Mouse (Mus musculus) midbrain, embryonic 16.5 days (tissue): ENCODE measurements at regions not wholly inside any gene's neighbourhood (a gene's known extent, or its start where the extent isn't known, plus 50 kb on each side); places are given as distances from the start of the nearest gene placed in this dataset.
"Not testable (repeated sequence)": the region's sequence is repeated elsewhere in the genome, so short reads cannot be mapped to it uniquely, and the experiment has no call there.

Source experiments
- ATAC-seq: fragments of 200-750 bp; cut with Nextera tagmentation; 2 replicates; pipeline ENCODE4 v1.8.0; 2017; ENCODE audit warnings: moderate TSS enrichment
- H3K27ac ChIP-seq: fragments of 300-500 bp; sonication (generic); 2 replicates; pipeline ENCODE4 v1.5.1; 2014; ENCODE audit warnings: mild to moderate bottlenecking, low read length, mixed read lengths
- H3K27me3 ChIP-seq: fragments of 300-500 bp; sonication (generic); 2 replicates; pipeline ENCODE4 v1.6.1; 2014; ENCODE audit warnings: low read depth, low read length, mixed read lengths; ENCODE audit not compliant: control insufficient read depth, insufficient read depth
- H3K36me3 ChIP-seq: fragments of 300-500 bp; sonication (generic); 2 replicates; pipeline ENCODE4 v1.6.1; 2014; ENCODE audit warnings: mild to moderate bottlenecking, low read length, moderate library complexity, mixed read lengths; ENCODE audit not compliant: control insufficient read depth, insufficient read depth
- H3K4me1 ChIP-seq: fragments of 300-500 bp; sonication (generic); 2 replicates; pipeline ENCODE4 v1.6.1; 2014; ENCODE audit warnings: mild to moderate bottlenecking, low read length, mixed read lengths; ENCODE audit not compliant: control insufficient read depth, insufficient read depth
- H3K4me2 ChIP-seq: fragments of 300-500 bp; sonication (generic); 2 replicates; pipeline ENCODE4 v1.6.1; 2014; ENCODE audit warnings: mild to moderate bottlenecking, low read length, mixed read lengths
- H3K4me3 ChIP-seq: fragments of 300-500 bp; sonication (generic); 2 replicates; pipeline ENCODE4 v1.5.1; 2014; ENCODE audit warnings: low read depth, mild to moderate bottlenecking, low read length, moderate library complexity, mixed read lengths
- H3K9ac ChIP-seq: fragments of 300-500 bp; sonication (generic); 2 replicates; pipeline ENCODE4 v1.6.1; 2014; ENCODE audit warnings: low read depth, low read length, mixed read lengths
- H3K9me3 ChIP-seq: fragments of 300-500 bp; sonication (generic); replicated peaks from 2 replicates; pipeline ENCODE4 v1.6.1; 2014; ENCODE audit warnings: mild to moderate bottlenecking, low read length, mixed read lengths; ENCODE audit not compliant: control insufficient read depth, poor library complexity, severe bottlenecking
- WGBS: fragments of 180-500 bp; shearing (Covaris S2); extraction: QIAGEN DNeasy Blood & Tissue Kit; methylation state at CpG from one replicate; pipeline ENCODE4 v1.1.7; 2014; 5-methylcytosine and 5-hydroxymethylcytosine counted together

DNA sequence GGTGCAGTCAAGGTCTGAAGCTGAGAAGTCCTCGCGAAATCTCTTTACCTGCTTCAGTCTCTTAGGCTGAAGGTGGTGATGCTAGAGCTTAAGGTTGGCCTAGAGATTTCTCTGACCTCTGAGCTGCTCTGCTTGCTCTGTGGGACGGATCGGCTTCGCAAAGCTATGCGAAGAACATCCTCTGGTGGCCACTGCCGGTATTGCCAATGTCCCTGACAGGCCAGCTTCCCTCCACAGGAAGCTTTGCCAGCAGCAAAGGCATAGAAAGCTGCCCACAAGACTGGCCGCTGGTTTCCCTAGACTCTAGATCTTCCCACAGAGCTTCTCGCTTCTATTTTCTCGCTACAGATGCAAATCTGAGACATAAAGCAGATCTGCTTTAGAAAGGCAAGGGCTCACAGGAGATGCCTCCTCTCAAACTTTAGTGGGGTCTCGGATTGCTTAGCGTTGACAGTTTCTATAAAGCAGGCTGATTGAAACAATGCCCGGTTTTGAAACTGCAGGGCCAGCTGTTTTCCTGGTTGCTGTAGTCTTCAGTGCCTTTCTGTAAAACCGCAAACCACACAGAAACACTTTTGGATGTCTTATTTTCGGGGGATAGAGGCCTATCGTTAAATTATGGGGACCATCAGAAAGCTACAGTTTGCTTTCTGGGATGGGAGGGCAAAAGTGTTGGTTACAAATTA, 153.7 kb downstream of the Car8 start:
- H3K4me2 ChIP-seq: peak overlapping the region; percentile 15
- H3K27me3 ChIP-seq: no peaks in the 10 kb centered on the region
- no peaks in the 10 kb centered on the region for H3K9me3 ChIP-seq
- no peak overlapping the region for H3K9ac ChIP-seq
- H3K4me1 ChIP-seq: 0 out of 2 replicates have a peak, but pooled peaks cover 2% of the 10 kb centered on the region
- peak; percentile 82 for ATAC-seq
- no peaks in the 10 kb centered on the region for H3K36me3 ChIP-seq
- H3K27ac ChIP-seq: no peak overlapping the region
- no peak overlapping the region for H3K4me3 ChIP-seq
- WGBS: 33% methylated on average over 16 of the region's 16 CpGs

DNA sequence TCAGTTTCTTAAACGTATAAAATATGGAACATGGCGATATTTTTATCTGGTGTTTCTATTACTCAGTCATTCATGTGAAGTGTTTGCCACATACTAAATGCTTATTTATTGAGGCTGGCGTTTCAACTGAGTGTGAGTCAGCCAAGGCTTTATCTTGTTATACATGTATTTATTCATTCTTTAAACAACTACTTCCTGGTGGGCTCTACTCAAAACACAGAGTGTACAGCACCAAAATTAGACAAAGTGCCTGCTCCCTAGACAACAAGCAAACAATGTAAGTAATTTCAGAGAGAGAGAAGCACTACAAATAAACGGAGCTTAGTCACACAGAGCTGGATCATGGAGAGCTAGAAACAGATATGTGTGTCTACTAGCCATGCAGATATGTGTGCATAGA, 159.5 kb downstream of the Car8 start:
- WGBS: 56% methylated on average over 4 of the region's 4 CpGs
- no peaks in the 10 kb centered on the region for H3K9me3 ChIP-seq
- no peaks in the 10 kb centered on the region for H3K27me3 ChIP-seq
- no peak for ATAC-seq
- H3K4me1 ChIP-seq: no peaks in the 10 kb centered on the region
- no peak overlapping the region for H3K4me2 ChIP-seq
- H3K36me3 ChIP-seq: no peaks in the 10 kb centered on the region
- H3K27ac ChIP-seq: no peak overlapping the region
- no peak overlapping the region for H3K4me3 ChIP-seq
- no peak overlapping the region for H3K9ac ChIP-seq

DNA sequence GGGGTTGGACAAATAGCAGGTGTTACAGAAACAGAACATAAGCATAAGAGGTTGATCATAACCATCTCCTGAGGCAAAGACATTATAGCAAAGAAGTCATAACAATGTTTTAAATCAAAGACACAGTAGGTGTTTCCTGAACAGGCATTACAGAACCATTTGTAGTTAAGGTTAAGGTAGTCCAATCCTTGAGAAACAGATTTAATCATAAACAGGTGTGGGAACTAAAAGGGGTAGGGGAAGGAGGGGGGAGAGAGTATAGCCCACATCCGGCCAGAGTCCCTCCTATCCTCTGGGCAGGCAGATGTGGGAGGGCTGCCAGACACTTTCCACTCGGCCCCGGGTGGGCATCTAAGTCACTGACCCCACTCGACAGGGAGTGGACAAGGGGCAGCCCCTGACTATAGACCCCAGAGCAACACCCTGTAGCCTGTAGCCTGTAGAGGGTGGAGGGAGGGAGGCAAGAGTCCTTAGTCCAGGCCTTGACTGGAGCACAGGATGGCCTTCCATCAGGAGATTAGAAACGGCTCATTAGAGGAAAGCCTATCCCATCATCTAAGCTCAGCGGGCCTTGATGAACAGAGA, 165.8 kb downstream of the Car8 start:
- no peak overlapping the region for H3K27ac ChIP-seq
- H3K36me3 ChIP-seq: no peaks in the 10 kb centered on the region
- no peak overlapping the region for H3K4me3 ChIP-seq
- H3K9me3 ChIP-seq: no peaks in the 10 kb centered on the region
- no peaks in the 10 kb centered on the region; the same call in 1 of the 2 replicates for H3K4me1 ChIP-seq
- H3K9ac ChIP-seq: no peak overlapping the region
- 73% methylated on average over 6 of the region's 6 CpGs for WGBS
- H3K4me2 ChIP-seq: no peak overlapping the region
- no peak for ATAC-seq
- H3K27me3 ChIP-seq: no peaks in the 10 kb centered on the region

DNA sequence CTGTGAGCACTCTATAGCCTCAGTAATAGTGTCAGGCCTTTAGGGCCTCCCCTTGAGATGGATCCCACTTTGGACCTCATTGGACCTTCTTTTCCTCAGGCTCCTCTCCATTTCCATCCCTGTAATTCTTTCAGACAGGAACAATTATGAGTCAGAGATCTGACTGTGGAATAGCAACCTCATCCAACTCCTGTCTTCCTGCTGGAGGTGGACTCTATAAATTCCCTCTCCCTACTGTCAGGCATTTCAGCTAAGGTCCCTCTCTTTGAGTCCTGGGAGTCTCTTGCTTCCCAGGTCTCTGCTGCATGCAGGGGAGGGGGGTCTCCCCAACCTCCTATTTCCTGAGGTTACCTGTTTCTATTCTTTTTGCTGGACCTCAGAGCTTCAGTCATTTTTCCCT, 168.1 kb downstream of the Car8 start:
- ATAC-seq, H3K9me3 ChIP-seq, H3K27me3 ChIP-seq, H3K27ac ChIP-seq, H3K36me3 ChIP-seq, H3K4me3 ChIP-seq, H3K4me1 ChIP-seq, H3K9ac ChIP-seq, H3K4me2 ChIP-seq: not testable (repeated sequence)

DNA sequence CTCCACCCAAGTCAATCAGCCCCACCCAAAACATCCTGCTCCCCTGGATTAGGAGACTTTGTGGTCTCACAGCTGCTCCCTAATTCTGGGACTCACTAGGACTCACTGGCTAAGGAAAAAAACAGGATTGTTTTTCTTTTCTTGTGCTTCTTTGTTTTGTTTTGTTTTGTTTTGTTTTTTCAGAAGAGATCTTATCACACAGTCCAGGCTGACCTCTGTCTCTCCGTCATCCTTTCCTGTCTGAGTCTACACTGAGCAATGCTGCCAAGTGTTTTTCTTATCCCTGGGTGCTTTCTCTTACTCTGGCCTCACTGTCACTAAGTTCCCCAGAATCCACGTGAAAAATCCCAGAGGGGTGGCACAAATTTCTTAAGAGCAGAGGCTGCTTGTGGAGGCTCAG, 170.8 kb downstream of the Car8 start:
- ATAC-seq: no peak
- no peaks in the 10 kb centered on the region for H3K27me3 ChIP-seq
- H3K36me3 ChIP-seq: no peaks in the 10 kb centered on the region
- H3K4me2 ChIP-seq: no peak overlapping the region
- H3K27ac ChIP-seq: no peak overlapping the region
- WGBS: 54% methylated on average over 2 of the region's 2 CpGs
- H3K9me3 ChIP-seq: no peaks in the 10 kb centered on the region
- no peaks in the 10 kb centered on the region; the same call in 1 of the 2 replicates for H3K4me1 ChIP-seq
- H3K4me3 ChIP-seq: no peak overlapping the region
- H3K9ac ChIP-seq: no peak overlapping the region

DNA sequence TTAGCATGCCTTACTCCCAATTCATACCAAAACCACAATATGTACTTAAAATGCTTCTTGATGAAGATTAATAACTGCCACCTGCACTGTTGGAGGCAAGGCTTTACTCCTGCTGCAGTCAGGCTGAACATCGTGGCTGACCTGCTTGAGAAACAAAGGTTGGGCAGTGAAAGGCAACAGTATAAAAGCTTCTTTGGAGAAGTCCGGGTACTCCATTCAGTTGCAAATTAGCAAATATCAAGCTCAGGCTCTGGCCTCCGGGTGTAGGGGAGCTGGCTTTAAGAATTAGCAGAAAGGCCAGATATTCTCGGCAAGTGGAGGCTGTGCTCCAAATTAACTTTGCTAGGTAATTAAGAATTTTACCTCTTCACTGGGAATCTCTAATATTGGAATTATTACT, 197.1 kb downstream of the Car8 start:
- 13% methylated on average over 4 of the region's 4 CpGs for WGBS
- H3K4me1 ChIP-seq: no peaks in the 10 kb centered on the region

DNA sequence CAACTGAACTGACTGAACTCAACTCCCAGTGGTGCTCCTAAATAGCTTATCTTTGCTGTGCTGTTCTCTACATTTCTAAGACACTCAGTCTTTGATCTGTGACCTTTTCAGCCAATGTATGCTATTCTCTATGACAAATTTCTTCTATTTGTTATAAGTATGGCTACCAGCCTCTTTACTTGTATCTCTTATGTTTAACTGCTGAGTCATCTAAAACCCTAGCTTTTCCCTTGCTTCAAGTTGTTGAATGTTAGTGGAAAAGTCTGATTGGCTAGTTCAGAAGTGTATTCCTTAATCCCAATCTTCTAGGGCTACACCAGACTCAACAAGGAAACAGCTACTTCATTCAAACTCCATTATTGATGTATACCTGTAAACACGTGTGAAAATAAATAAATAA, 201.0 kb downstream of the Car8 start:
- WGBS: 90% methylated on average over 1 of the region's 1 CpGs
- Histone ChIP-seq H3K9ac (no peak overlapping the region), H3K27me3 (no peaks in the 10 kb centered on the region), H3K4me2 (no peak overlapping the region), H3K27ac (no peak overlapping the region), H3K4me3 (no peak overlapping the region), H3K9me3 (peaks cover 11% of the 10 kb centered on the region; the same call in 1 of the 2 replicates), H3K36me3 (no peaks in the 10 kb centered on the region), H3K4me1 (no peaks in the 10 kb centered on the region)
- ATAC-seq: no peak

More for the DNA sequence above, 197.1 kb downstream of the Car8 start:
- no peaks in the 10 kb centered on the region for H3K27me3 ChIP-seq
- H3K9ac ChIP-seq: no peak overlapping the region
- peaks cover 11% of the 10 kb centered on the region; the same call in 1 of the 2 replicates for H3K9me3 ChIP-seq
- ATAC-seq: no peak
- H3K4me3 ChIP-seq: no peak overlapping the region
- H3K4me2 ChIP-seq: no peak overlapping the region
- H3K36me3 ChIP-seq: no peaks in the 10 kb centered on the region
- H3K27ac ChIP-seq: no peak overlapping the region

DNA sequence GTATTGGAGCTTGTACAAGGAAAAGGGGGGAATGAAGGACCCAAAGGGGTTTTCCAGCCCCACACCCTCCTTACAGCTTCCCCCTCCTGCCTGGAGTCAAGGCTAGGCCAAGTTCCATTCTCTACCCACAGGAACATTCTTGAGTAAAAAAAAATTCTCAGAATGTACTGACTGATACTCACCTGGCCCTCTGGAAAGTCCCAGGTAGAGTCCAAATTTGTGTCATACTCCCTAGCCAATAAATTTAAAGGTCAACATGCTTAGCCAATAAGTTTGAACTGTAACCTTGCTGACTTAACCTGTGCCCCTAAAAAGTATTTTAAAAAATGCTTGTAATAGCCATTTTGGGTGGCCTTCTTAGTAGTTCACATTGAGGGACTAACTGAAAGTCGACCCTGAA, 205.4 kb downstream of the Car8 start:
- H3K9ac ChIP-seq, H3K36me3 ChIP-seq, H3K4me3 ChIP-seq, H3K27me3 ChIP-seq, ATAC-seq, H3K4me1 ChIP-seq, H3K4me2 ChIP-seq, H3K27ac ChIP-seq, H3K9me3 ChIP-seq: not testable (repeated sequence)
- WGBS: 82% methylated on average over 1 of the region's 1 CpGs

DNA sequence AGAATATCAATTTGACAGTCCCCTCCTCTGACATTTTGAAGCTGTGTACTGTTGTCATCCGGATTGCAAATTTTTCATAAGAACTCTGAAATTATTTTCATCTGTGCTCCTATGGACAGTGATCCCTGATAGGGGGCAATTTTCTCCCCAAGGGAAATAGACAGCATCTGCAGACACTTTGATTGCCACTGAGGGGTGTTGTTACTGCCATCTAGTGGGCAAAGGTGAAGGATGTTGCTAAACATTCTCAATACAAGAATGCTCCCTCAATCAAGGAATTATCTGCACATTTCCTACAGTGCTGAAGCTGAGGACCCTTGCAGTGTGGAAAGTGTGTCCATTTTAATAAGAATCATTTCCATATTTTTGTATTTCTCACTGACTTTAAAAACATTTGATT, 233.7 kb downstream of the Car8 start:
- Histone ChIP-seq H3K36me3 (no peaks in the 10 kb centered on the region), H3K9me3 (peaks cover 3% of the 10 kb centered on the region; the same call in 1 of the 2 replicates), H3K4me2 (no peak overlapping the region), H3K27ac (no peak overlapping the region), H3K9ac (no peak overlapping the region), H3K4me1 (no peaks in the 10 kb centered on the region), H3K4me3 (no peak overlapping the region), H3K27me3 (no peaks in the 10 kb centered on the region)
- WGBS: 10% methylated on average over 1 of the region's 1 CpGs
- ATAC-seq: peak; percentile 79
